Mouse (Mus musculus): ENCODE results near the gene Barhl2. TPM values are rescaled to one million over a fixed set of nuclear protein-coding genes. Genes with fewer than 3 reads are reported as not detected.

The Barhl2 gene
- polyA plus RNA-seq, 2 experiments, result 0.06 TPM; not detected in 1

DNA sequence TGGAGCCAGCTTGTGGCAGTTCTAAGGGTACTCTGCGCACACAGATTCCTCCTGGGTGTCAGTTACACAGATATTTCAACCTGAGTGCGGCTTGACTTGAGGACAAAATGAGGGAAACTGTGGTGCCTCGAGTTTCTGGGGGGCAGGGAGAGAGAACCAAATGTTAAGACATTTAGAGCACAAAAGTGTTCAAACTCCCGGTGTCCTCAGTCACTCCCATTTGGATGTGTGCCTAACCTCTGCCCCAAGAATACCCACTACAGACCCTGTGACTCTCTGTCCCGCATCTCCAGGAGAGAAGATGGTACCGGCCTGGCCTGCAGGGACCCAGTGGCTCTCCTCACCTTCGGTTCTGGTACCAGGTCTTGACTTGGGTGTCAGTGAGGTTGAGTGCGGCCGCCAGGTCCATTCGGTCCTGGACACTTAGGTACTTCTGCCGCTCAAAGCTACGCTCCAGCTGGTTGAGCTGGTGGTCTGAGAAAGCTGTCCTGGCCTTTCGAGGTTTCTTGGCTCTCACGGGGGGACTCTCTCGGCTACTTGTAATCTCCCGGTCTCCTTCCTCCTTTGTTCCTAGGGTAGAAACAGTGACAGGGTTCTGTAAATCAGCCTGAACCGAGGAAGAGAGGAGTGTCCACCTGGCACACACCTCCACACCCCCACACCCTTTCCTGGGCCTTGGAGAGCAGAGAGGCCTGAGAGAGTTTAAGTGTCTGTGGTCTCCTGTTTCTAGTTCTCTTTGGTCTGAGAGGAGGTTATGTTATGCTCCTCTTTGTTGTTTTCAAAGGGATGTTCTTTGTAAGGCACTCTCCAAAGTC is 2.7 kb downstream of the Barhl2 start:
- TF ChIP-seq POLR2A (IDR thresholded peaks at IDR 0.05; ENCODE audit: borderline replicate concordance, extremely low read depth, insufficient read depth, insufficient read length), result no peak
- DNase-seq (ENCODE audit: low spot score), result no peak
- peaks cover 16% of the 10 kb centered on the region for H3K4me1 ChIP-seq (ENCODE audit: control insufficient read depth, insufficient read depth, low read length)
- 1% methylated on average over 17 of the region's 17 CpGs for WGBS
- no peak for ATAC-seq (ENCODE audit: low FRiP score, low read depth)
- no peak overlapping the region for H3K9ac ChIP-seq (ENCODE audit: low read depth, low read length, severe bottlenecking)
- H3K27ac ChIP-seq (replicated peaks; ENCODE audit: low read depth, low read length), result no peak overlapping the region
- H3K4me2 ChIP-seq (replicated peaks; ENCODE audit: low read depth, low read length, severe bottlenecking), result no peak overlapping the region
- H3K36me3 ChIP-seq (ENCODE audit: control insufficient read depth, insufficient read depth, low read length), result no peaks in the 10 kb centered on the region
- H3K9me3 ChIP-seq (ENCODE audit: control insufficient read depth, low read length), result no peaks in the 10 kb centered on the region
- no peak overlapping the region for H3K4me3 ChIP-seq (replicated peaks; ENCODE audit: low read length)
- peaks cover 94% of the 10 kb centered on the region for H3K27me3 ChIP-seq (ENCODE audit: control insufficient read depth, insufficient read depth, low read length)

DNA sequence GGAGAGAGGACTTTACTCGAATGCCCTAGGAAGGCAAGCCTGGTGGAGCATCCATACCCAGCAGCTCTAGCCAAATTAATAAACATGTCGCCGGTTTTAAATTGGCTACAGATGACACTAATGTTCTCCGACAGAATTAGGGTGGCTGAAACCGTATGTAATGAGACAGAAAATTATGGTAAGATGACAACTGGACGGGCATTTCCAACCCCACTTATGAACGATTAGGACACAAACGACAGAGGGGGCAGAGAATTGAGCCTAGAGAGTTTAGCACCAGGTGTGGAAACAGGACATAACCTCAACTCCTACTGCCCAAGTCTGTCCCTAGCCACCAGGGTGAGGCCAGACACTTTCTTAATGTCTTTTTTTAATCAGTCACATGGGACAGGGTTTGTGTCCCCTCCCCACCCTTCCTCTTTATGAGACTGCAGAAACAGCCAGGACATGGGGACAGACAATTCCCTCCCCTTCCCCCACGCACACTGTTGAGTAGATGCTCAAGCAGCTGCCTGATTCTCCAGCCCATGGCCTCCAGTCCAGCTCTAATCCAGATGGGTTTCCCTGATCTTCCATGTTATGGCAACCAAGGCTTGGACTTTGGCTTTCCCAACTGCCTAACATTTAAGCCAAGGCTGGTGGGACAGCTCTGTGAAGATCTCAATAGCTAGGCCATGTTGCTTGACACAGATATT is 3.4 kb downstream of the Barhl2 start:
- Histone ChIP-seq H3K4me3 (replicated peaks; ENCODE audit: low read length) (no peak overlapping the region), H3K36me3 (ENCODE audit: control insufficient read depth, insufficient read depth, low read length) (no peaks in the 10 kb centered on the region), H3K9ac (ENCODE audit: low read depth, low read length, severe bottlenecking) (no peak overlapping the region), H3K27me3 (ENCODE audit: control insufficient read depth, insufficient read depth, low read length) (peaks cover 94% of the 10 kb centered on the region), H3K27ac (replicated peaks; ENCODE audit: low read depth, low read length) (no peak overlapping the region), H3K4me1 (ENCODE audit: control insufficient read depth, insufficient read depth, low read length) (peaks cover 16% of the 10 kb centered on the region), H3K4me2 (replicated peaks; ENCODE audit: low read depth, low read length, severe bottlenecking) (no peak overlapping the region), H3K9me3 (ENCODE audit: control insufficient read depth, low read length) (no peaks in the 10 kb centered on the region)
- WGBS, result 1% methylated on average over 9 of the region's 9 CpGs
- ATAC-seq (ENCODE audit: low FRiP score, low read depth) (no peak), DNase-seq (ENCODE audit: low spot score) (no peak)
- no peak for TF ChIP-seq POLR2A (IDR thresholded peaks at IDR 0.05; ENCODE audit: borderline replicate concordance, extremely low read depth, insufficient read depth, insufficient read length)

DNA sequence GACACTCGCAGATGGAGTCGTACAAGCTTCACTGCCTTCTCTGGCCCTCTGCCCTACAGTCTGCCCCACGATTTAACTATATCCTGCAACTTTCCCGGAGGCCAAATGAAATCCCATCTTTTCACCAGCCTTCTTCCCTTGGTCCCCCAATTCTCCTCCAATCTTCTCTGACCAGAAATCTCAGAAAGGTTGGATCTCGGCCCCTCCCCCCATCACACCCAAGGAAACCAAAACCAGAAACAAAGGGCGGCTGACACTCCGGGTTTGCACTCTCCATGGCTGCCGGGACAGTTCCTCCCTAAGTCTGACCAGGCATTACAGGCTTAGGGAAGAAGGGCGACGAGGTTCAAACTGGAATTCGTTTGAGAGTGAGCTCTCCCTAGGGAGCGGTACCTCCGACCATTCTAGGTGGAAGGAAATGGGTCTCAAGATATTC is 4.1 kb downstream of the Barhl2 start:
- peak overlapping the region; percentile 10; the same call in 1 of the 2 replicates for H3K4me3 ChIP-seq (replicated peaks; ENCODE audit: low read length)
- H3K27me3 ChIP-seq (ENCODE audit: control insufficient read depth, insufficient read depth, low read length), result peaks cover 94% of the 10 kb centered on the region
- H3K4me2 ChIP-seq (replicated peaks; ENCODE audit: low read depth, low read length, severe bottlenecking), result 0 out of 2 replicates have a peak overlapping the region, but pooled peaks have one; percentile 5
- no peaks in the 10 kb centered on the region for H3K9me3 ChIP-seq (ENCODE audit: control insufficient read depth, low read length)
- peaks cover 13% of the 10 kb centered on the region for H3K4me1 ChIP-seq (ENCODE audit: control insufficient read depth, insufficient read depth, low read length)
- H3K9ac ChIP-seq (ENCODE audit: low read depth, low read length, severe bottlenecking), result no peak overlapping the region
- no peak overlapping the region for H3K27ac ChIP-seq (replicated peaks; ENCODE audit: low read depth, low read length)
- TF ChIP-seq POLR2A (IDR thresholded peaks at IDR 0.05; ENCODE audit: borderline replicate concordance, extremely low read depth, insufficient read depth, insufficient read length), result no peak
- WGBS, result 2% methylated on average over 13 of the region's 13 CpGs
- DNase-seq (ENCODE audit: low spot score) (no peak), ATAC-seq (ENCODE audit: low FRiP score, low read depth) (no peak)
- no peaks in the 10 kb centered on the region for H3K36me3 ChIP-seq (ENCODE audit: control insufficient read depth, insufficient read depth, low read length)

- Histone ChIP-seq H3K4me3 (replicated peaks; ENCODE audit: low read length) (peak overlapping the region; percentile 10; the same call in 1 of the 2 replicates), H3K9ac (ENCODE audit: low read depth, low read length, severe bottlenecking) (no peak overlapping the region), H3K27ac (replicated peaks; ENCODE audit: low read depth, low read length) (no peak overlapping the region), H3K4me1 (ENCODE audit: control insufficient read depth, insufficient read depth, low read length) (peaks cover 11% of the 10 kb centered on the region; the same call in 1 of the 2 replicates), H3K4me2 (replicated peaks; ENCODE audit: low read depth, low read length, severe bottlenecking) (0 out of 2 replicates have a peak overlapping the region, but pooled peaks have one; percentile 5), H3K9me3 (ENCODE audit: control insufficient read depth, low read length) (no peaks in the 10 kb centered on the region), H3K27me3 (ENCODE audit: control insufficient read depth, insufficient read depth, low read length) (peaks cover 94% of the 10 kb centered on the region), H3K36me3 (ENCODE audit: control insufficient read depth, insufficient read depth, low read length) (no peaks in the 10 kb centered on the region)
- WGBS, result under 1% methylated on average over 35 of the region's 45 CpGs
- no peak for TF ChIP-seq POLR2A (IDR thresholded peaks at IDR 0.05; ENCODE audit: borderline replicate concordance, extremely low read depth, insufficient read depth, insufficient read length)
- no peak for ATAC-seq (ENCODE audit: low FRiP score, low read depth)
- DNase-seq (ENCODE audit: low spot score), result no peak
Measured at GRCm38 (mm10) chr5:106453181-106453885, 4.6 kb downstream of the Barhl2 start.

DNA sequence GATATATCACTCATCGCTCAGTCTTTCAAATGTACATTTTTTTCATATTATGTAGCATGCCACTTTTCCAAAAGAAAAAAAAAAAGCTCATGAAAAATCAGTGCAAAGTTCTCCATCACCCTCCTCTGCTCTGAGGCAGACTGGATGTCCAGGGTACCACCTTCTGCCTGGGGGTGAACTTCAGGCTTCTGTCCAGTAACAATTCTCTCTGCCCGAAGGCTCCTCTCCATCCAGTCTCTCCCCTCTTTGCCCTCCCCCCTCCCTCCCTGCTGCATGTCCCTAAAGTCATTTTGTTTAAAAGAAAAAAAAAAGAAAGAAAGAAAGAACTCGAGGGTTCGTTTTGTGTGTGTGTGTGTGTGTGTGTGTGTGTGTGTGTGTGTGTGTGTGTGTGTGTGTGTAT is 5.3 kb downstream of the Barhl2 start:
- WGBS, result 7% methylated on average over 4 of the region's 4 CpGs
- no peak for TF ChIP-seq POLR2A (IDR thresholded peaks at IDR 0.05; ENCODE audit: borderline replicate concordance, extremely low read depth, insufficient read depth, insufficient read length)

More for the DNA sequence above, 5.3 kb downstream of the Barhl2 start:
- no peak overlapping the region for H3K4me2 ChIP-seq (replicated peaks; ENCODE audit: low read depth, low read length, severe bottlenecking)
- no peaks in the 10 kb centered on the region for H3K9me3 ChIP-seq (ENCODE audit: control insufficient read depth, low read length)
- ATAC-seq (ENCODE audit: low FRiP score, low read depth), result no peak
- H3K9ac ChIP-seq (ENCODE audit: low read depth, low read length, severe bottlenecking), result no peak overlapping the region
- no peaks in the 10 kb centered on the region for H3K36me3 ChIP-seq (ENCODE audit: control insufficient read depth, insufficient read depth, low read length)
- 0 out of 2 replicates have a peak, but pooled peaks cover 6% of the 10 kb centered on the region for H3K4me1 ChIP-seq (ENCODE audit: control insufficient read depth, insufficient read depth, low read length)
- H3K27me3 ChIP-seq (ENCODE audit: control insufficient read depth, insufficient read depth, low read length), result peaks cover 94% of the 10 kb centered on the region
- no peak overlapping the region for H3K27ac ChIP-seq (replicated peaks; ENCODE audit: low read depth, low read length)
- H3K4me3 ChIP-seq (replicated peaks; ENCODE audit: low read length), result no peak overlapping the region
- no peak for DNase-seq (ENCODE audit: low spot score)

Data from limb, embryonic 14.5 days (tissue).